Mouse (Mus musculus) right cerebral cortex, postnatal 25 days (tissue): Measurements from ENCODE around the gene Pnpo.

Experiments
- DNase-seq: peaks from one replicate; pipeline ENCODE4 v3.0.0; 2022

Pnpo gene

DNA sequence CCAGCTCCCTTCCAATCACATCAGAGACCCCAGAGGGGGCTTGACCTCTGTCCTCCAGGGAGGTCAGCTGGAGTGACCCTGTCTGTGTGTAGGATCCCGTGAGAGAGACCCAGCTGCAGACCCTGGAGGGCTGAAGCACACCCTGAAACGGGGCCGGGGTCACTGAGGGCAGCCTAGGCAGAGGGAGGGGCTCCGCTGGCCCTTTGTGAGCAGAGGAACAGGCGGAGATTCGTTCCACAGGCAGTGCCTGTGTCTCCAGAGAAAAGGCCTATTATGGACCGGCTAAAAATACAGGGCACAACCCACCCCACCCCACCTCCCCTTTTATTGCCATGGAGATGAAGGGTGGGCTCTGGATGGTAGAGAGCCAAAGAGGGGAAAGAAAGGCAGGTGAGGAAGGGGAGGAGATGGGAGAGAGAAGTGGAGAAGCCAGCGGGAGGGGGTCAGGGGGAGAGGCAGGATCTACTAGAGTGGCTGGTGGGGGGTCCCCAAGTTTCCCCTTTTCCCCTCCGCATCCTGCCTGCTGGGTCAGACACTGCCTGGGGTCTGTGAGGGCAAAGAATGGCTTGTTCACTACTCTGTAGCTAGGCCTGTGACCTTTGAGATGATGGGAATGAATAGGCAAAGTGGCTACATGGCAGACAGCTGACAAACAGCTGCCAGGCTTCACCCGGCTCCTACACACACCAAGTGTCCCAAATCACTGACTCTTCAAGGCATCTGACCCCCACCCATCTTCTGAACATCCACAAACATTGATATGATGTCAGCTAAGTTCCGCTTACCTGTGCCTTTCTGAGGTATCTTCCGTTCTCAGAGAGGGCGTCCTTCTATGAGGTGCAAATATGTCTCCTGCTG, 44.1 kb downstream of the Pnpo start:
- DNase-seq, result no peak

DNA sequence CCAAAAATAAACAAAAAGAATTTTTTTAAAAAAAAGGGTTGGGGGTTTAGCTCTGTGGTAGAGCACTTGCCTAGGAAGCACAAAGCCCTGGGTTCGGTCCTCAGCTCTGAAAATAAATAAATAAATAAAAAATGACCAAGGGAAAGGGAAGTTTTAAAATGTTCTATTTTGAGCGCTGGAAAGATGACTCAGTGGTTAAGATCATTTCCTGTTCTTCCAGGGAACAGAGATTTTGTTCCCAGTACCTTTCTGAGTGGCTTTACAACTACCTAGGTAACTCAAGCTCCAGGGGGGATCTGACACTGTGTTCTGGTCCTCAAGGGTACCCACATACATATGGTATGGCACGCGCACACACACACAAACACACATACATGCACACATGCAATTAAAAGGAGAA, 47.9 kb downstream of the Pnpo start:
- DNase-seq, result no peak

DNA sequence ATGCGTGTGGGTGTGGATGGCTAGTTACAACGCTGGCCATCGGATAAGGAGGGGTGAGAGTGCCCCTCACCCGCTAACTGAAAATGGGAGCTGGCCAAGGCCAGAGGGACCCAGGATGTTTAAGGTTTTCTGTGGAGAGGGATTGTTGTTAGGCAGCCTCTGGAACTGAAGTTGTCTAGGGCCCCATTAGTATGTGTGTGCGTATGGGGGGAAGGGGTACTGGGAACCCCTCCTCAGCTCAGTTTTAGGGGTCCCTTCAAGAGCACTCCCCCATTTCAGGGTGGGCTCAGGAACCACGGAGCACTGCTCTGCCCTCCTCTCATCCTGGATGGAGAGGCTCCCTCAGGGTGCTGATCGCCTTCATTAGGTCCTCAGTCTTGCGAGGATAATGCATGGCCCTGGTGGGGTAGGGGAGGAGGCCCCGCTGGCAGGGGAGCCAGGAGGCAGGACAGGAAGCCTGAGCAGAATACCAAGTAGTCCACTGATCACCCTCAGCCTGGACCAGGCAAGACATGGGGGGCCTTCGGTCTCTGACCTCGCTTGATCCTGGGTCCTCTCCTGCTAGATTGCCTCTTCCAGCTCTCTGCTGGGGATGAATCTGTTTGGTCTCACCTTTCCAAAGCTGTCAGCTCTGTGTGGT, 50.5 kb downstream of the Pnpo start:
- no peak for DNase-seq

DNA sequence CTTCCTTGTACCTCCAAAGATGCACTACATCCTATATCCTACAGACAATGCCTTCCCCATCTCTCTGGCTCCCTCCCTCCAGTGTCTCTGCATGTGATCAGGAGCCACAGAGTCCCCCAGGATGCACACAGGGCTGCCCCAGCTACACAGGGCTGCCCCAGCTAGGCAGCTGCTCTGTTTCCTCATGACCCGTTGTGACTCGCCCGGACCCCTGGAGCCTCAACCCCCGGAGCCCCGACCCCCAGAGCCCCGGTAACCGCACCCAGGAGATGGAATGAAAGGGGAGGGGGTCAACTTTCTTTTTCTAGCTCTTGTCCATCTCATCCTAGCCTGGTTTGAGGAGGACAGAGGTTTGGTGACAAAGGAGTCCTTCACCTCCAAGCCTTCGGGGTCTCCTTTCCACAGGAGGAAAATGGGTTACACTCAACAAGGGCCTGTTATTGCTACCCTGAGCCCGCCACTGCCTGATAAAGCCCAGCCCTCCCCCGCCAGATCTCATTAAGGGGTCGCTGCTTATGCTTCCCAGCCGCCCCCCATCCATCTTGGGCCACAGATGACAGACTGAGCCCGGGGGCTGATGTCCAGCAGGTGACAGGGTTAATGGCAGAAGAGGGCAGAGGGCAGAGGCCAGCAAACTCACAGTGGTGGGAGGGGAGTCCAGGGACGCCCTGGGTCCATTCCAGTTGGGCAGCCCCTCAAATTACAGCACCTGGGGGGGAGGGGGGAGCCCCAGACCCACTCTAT, 51.8 kb downstream of the Pnpo start:
- no peak for DNase-seq
